Mouse (Mus musculus): Measurements from ENCODE around the gene Tap1.

- TF ChIP-seq POLR2A (IDR thresholded peaks at IDR 0.05; ENCODE audit: extremely low read depth, insufficient read depth, low read length) (no peak), CTCF (IDR thresholded peaks at IDR 0.05; ENCODE audit: low read depth, low read length) (no peak)
These were observed 48.7 kb upstream of the Tap1 start for GRCm38 (mm10) chr17:34138655-34139054.
